In genomic region chr5:99496157-99496453, GRCm38 (mm10) we compare ENCODE assay signal across 17 mouse cellular contexts.
DNase-seq lines count a peak whose midpoint lies in the region; ATAC-seq lines count a peak whose summit lies in the region.
"Had no signal": no experiment of that assay in that cellular context is flagged by ENCODE, and none has a peak within 500 bp of the region (broad histone marks: within the 10 kb centered on the region; RNA-seq: fewer than 3 reads in every experiment).

No protein-coding gene starts in this region.

- H3K27ac ChIP-seq in kidney, embryonic 14.5 days (ENCODE audit: low read depth, low read length), result peak overlapping the region; percentile 80; the same call in 1 of the 2 replicates
- H3K27ac ChIP-seq in neural tube, embryonic 12.5 days, result no peak overlapping the region
- H3K27ac ChIP-seq in forebrain, embryonic 15.5 days (replicated peaks), result 0 out of 2 replicates have a peak overlapping the region, but pooled peaks have one; percentile 24
- no peak overlapping the region for H3K27ac ChIP-seq in neural tube, embryonic 14.5 days (ENCODE audit: low read depth, low read length)
- H3K27ac ChIP-seq: liver, embryonic 13.5 days; stomach, embryonic 15.5 days had no signal

- H3K36me3 ChIP-seq in kidney, embryonic 14.5 days (ENCODE audit: control insufficient read depth, insufficient read depth, low read length), result no peaks in the 10 kb centered on the region
- H3K36me3 ChIP-seq in neural tube, embryonic 12.5 days, result no peaks in the 10 kb centered on the region
- H3K36me3 ChIP-seq in forebrain, embryonic 15.5 days, result no peaks in the 10 kb centered on the region
- no peaks in the 10 kb centered on the region for H3K36me3 ChIP-seq in neural tube, embryonic 14.5 days (ENCODE audit: control insufficient read depth, insufficient read depth, low read length)
- H3K36me3 ChIP-seq: limb, embryonic 12.5 days; liver, embryonic 13.5 days; lung, embryonic 15.5 days; stomach, embryonic 15.5 days had no signal

- no peak overlapping the region for H3K4me3 ChIP-seq in kidney, embryonic 14.5 days (ENCODE audit: low read length)
- H3K4me3 ChIP-seq in neural tube, embryonic 12.5 days, result no peak overlapping the region
- H3K4me3 ChIP-seq in forebrain, embryonic 15.5 days, result no peak overlapping the region
- no peak overlapping the region for H3K4me3 ChIP-seq in neural tube, embryonic 14.5 days (ENCODE audit: low read depth, low read length)
- H3K4me3 ChIP-seq: limb, embryonic 12.5 days; liver, embryonic 13.5 days; lung, embryonic 15.5 days; stomach, embryonic 15.5 days had no signal

- no peak overlapping the region for H3K4me2 ChIP-seq in kidney, embryonic 14.5 days (replicated peaks; ENCODE audit: low read depth, low read length)
- H3K4me2 ChIP-seq in neural tube, embryonic 12.5 days (replicated peaks), result no peak overlapping the region
- no peak overlapping the region for H3K4me2 ChIP-seq in forebrain, embryonic 15.5 days (replicated peaks)
- H3K4me2 ChIP-seq in neural tube, embryonic 14.5 days (ENCODE audit: low read depth, low read length), result no peak overlapping the region
- H3K4me2 ChIP-seq: limb, embryonic 12.5 days; liver, embryonic 13.5 days; lung, embryonic 15.5 days; stomach, embryonic 15.5 days had no signal

- H3K27me3 ChIP-seq in kidney, embryonic 14.5 days (ENCODE audit: control insufficient read depth, insufficient read depth, low read length), result no peaks in the 10 kb centered on the region
- no peaks in the 10 kb centered on the region for H3K27me3 ChIP-seq in neural tube, embryonic 12.5 days (replicated peaks)
- H3K27me3 ChIP-seq in forebrain, embryonic 15.5 days, result no peaks in the 10 kb centered on the region
- H3K27me3 ChIP-seq in neural tube, embryonic 14.5 days (ENCODE audit: control insufficient read depth, insufficient read depth, low read length), result no peaks in the 10 kb centered on the region
- H3K27me3 ChIP-seq: limb, embryonic 12.5 days; liver, embryonic 13.5 days; lung, embryonic 15.5 days; stomach, embryonic 15.5 days had no signal

- peaks cover 27% of the 10 kb centered on the region for H3K4me1 ChIP-seq in kidney, embryonic 14.5 days (ENCODE audit: control insufficient read depth, insufficient read depth, low read length)
- peaks cover 13% of the 10 kb centered on the region; the same call in 1 of the 2 replicates for H3K4me1 ChIP-seq in neural tube, embryonic 12.5 days
- H3K4me1 ChIP-seq in forebrain, embryonic 15.5 days, result peaks cover 29% of the 10 kb centered on the region
- H3K4me1 ChIP-seq in neural tube, embryonic 14.5 days (ENCODE audit: control insufficient read depth, insufficient read depth, low read length), result peaks cover 4% of the 10 kb centered on the region; the same call in 1 of the 2 replicates
- H3K4me1 ChIP-seq: stomach, embryonic 15.5 days had no signal

- H3K9me3 ChIP-seq in kidney, embryonic 14.5 days (ENCODE audit: control insufficient read depth, low read length), result no peaks in the 10 kb centered on the region
- no peaks in the 10 kb centered on the region for H3K9me3 ChIP-seq in neural tube, embryonic 12.5 days
- H3K9me3 ChIP-seq in forebrain, embryonic 15.5 days, result no peaks in the 10 kb centered on the region
- no peaks in the 10 kb centered on the region for H3K9me3 ChIP-seq in neural tube, embryonic 14.5 days (ENCODE audit: control insufficient read depth, low read length)
- H3K9me3 ChIP-seq: limb, embryonic 12.5 days; liver, embryonic 13.5 days; lung, embryonic 15.5 days; stomach, embryonic 15.5 days had no signal

- H3K9ac ChIP-seq in kidney, embryonic 14.5 days (ENCODE audit: low read depth, low read length), result no peak overlapping the region
- H3K9ac ChIP-seq in neural tube, embryonic 12.5 days, result no peak overlapping the region
- H3K9ac ChIP-seq in forebrain, embryonic 15.5 days (replicated peaks), result no peak overlapping the region
- no peak overlapping the region for H3K9ac ChIP-seq in neural tube, embryonic 14.5 days (replicated peaks; ENCODE audit: low read depth, low read length)
- H3K9ac ChIP-seq: limb, embryonic 12.5 days; liver, embryonic 13.5 days; lung, embryonic 15.5 days; stomach, embryonic 15.5 days had no signal

- ATAC-seq in kidney, embryonic 14.5 days (ENCODE audit: low FRiP score, low TSS enrichment), result peak; percentile 64
- peak; percentile 53; the same call in 1 of the 2 replicates for ATAC-seq in neural tube, embryonic 12.5 days (ENCODE audit: low FRiP score, low read depth)
- peak; percentile 62; the same call in 1 of the 2 replicates for ATAC-seq in forebrain, embryonic 15.5 days (replicated peaks)
- 0 out of 2 replicates have a peak, but pooled peaks have one; percentile 28 for ATAC-seq in neural tube, embryonic 14.5 days (ENCODE audit: low read depth)
- ATAC-seq: Patski had no signal

- no peak for DNase-seq in kidney, adult 18-20 months
- DNase-seq in neural tube, embryonic 10.5 days (ENCODE audit: extremely low spot score, low spot score), result no peak
- DNase-seq in embryo, embryonic 9.5 days (ENCODE audit: extremely low spot score), result no peak
- DNase-seq: adrenal gland, postnatal 25 days; cerebellum, adult 9-11 months; gastrocnemius, postnatal 14 days; kidney, postnatal 14 days; liver, embryonic 13.5 days; thymus, adult 2 months had no signal

- 13% methylated on average over 1 of the region's 1 CpGs for WGBS in kidney, embryonic 14.5 days
- WGBS in neural tube, embryonic 12.5 days, result 8% methylated on average over 1 of the region's 1 CpGs
- 26% methylated on average over 1 of the region's 1 CpGs for WGBS in forebrain, embryonic 15.5 days
- 5% methylated on average over 1 of the region's 1 CpGs for WGBS in neural tube, embryonic 14.5 days

Comparison
In these comparisons a context has a peak if more than half of its experiments do, and no peak if none do; other contexts are left out.
1. H3K27ac ChIP-seq: peak in kidney, embryonic 14.5 days (single experiment) and forebrain, embryonic 15.5 days (single experiment); none in neural tube, embryonic 12.5 days (single experiment) and neural tube, embryonic 14.5 days (single experiment).
2. Peak in every context shown above with its lines, with median percentiles within 50 percentile points of each other: ATAC-seq.